Mouse (Mus musculus) erythroblast, embryonic 14.5 days (primary cell): ENCODE data around the gene Htr1a. TPM values are rescaled to one million over a fixed set of nuclear protein-coding genes. Genes with fewer than 3 reads are reported as not detected.

Experiments used
- H3K27me3 ChIP-seq: 2 replicates; pipeline ENCODE4 v1.6.1; 2012; ENCODE audit warnings: inconsistent platforms; ENCODE audit not compliant: control insufficient read depth
- H3K36me3 ChIP-seq: 2 replicates; pipeline ENCODE4 v1.6.1; 2012; ENCODE audit warnings: mild to moderate bottlenecking, inconsistent platforms; ENCODE audit not compliant: control insufficient read depth
- H3K4me1 ChIP-seq: 2 replicates; pipeline ENCODE4 v1.6.1; 2012; ENCODE audit warnings: inconsistent platforms; ENCODE audit not compliant: control insufficient read depth
- H3K4me3 ChIP-seq: replicated peaks from 2 replicates; pipeline ENCODE3; 2012; ENCODE audit warnings: moderate library complexity, mild to moderate bottlenecking, inconsistent platforms
- H3K9me3 ChIP-seq: 2 replicates; pipeline ENCODE4 v1.6.1; 2012; ENCODE audit warnings: low read length, inconsistent platforms, mixed read lengths; ENCODE audit not compliant: control insufficient read depth
- GATA1 ChIP-seq: IDR thresholded peaks from 2 replicates; pipeline ENCODE4 v1.6.1; 2012; ENCODE audit warnings: low read length, inconsistent platforms, mixed read lengths
- TAL1 ChIP-seq: IDR thresholded peaks from 3 replicates; pipeline ENCODE4 v1.6.1; 2012; ENCODE audit warnings: low read length, inconsistent platforms, mixed read lengths
- polyA plus RNA-seq: library from polyadenylated mRNA; stranded (reverse); fragments of >175 nt; gene quantifications from 2 replicates; pipeline ENCODE4 v1.2.3, GENCODE M21; 2012

The Htr1a gene
- polyA plus RNA-seq, result not detected in 2 replicates

GRCm38 (mm10) chr13:105443339-105443738, at the start of gene Htr1a:
Gene Htr1a, plus strand, starts transcription at chr13:105443639.
- Histone ChIP-seq H3K9me3 (no peaks in the 10 kb centered on the region; the same call in 1 of the 2 replicates), H3K36me3 (no peaks in the 10 kb centered on the region), H3K4me1 (no peaks in the 10 kb centered on the region), H3K4me3 (no peak within 1 kb of the TSS), H3K27me3 (peaks cover 32% of the 10 kb centered on the region)
- TF ChIP-seq TAL1, result no peak
- TF ChIP-seq GATA1, result no peak

- TF ChIP-seq GATA1, result no peak
- TF ChIP-seq TAL1, result no peak
- Histone ChIP-seq H3K27me3 (no peaks in the 10 kb centered on the region), H3K4me3 (no peak overlapping the region), H3K9me3 (no peaks in the 10 kb centered on the region), H3K36me3 (no peaks in the 10 kb centered on the region), H3K4me1 (no peaks in the 10 kb centered on the region)
Measured at GRCm38 (mm10) chr13:105411535-105412326, 31.7 kb upstream of the Htr1a start.

- no peaks in the 10 kb centered on the region for H3K4me1 ChIP-seq
- H3K4me3 ChIP-seq, result no peak overlapping the region
- no peaks in the 10 kb centered on the region for H3K27me3 ChIP-seq
- H3K9me3 ChIP-seq, result no peaks in the 10 kb centered on the region
- no peaks in the 10 kb centered on the region for H3K36me3 ChIP-seq
- TF ChIP-seq TAL1 (no peak), GATA1 (no peak)
Measured at GRCm38 (mm10) chr13:105412327-105412722, 31.1 kb upstream of the Htr1a start.

GRCm38 (mm10) chr13:105433141-105433540, 10.3 kb upstream of the Htr1a start:
- Histone ChIP-seq H3K27me3 (no peaks in the 10 kb centered on the region), H3K4me3 (no peak overlapping the region), H3K9me3 (no peaks in the 10 kb centered on the region), H3K4me1 (no peaks in the 10 kb centered on the region), H3K36me3 (no peaks in the 10 kb centered on the region)
- TF ChIP-seq TAL1 (no peak), GATA1 (no peak)

- TF ChIP-seq TAL1 (no peak), GATA1 (no peak)
- Histone ChIP-seq H3K4me3 (no peak overlapping the region), H3K9me3 (no peaks in the 10 kb centered on the region), H3K36me3 (no peaks in the 10 kb centered on the region), H3K27me3 (no peaks in the 10 kb centered on the region), H3K4me1 (no peaks in the 10 kb centered on the region)
Measured at GRCm38 (mm10) chr13:105433630-105434029, 9.8 kb upstream of the Htr1a start.

GRCm38 (mm10) chr13:105442576-105442975, 863 bp upstream of the Htr1a start:
- Histone ChIP-seq H3K4me3 (no peak overlapping the region), H3K27me3 (peaks cover 32% of the 10 kb centered on the region), H3K9me3 (no peaks in the 10 kb centered on the region; the same call in 1 of the 2 replicates), H3K4me1 (no peaks in the 10 kb centered on the region), H3K36me3 (no peaks in the 10 kb centered on the region)
- TF ChIP-seq GATA1, result no peak
- no peak for TF ChIP-seq TAL1

- TF ChIP-seq TAL1, result no peak
- no peak for TF ChIP-seq GATA1
- Histone ChIP-seq H3K9me3 (no peaks in the 10 kb centered on the region; the same call in 1 of the 2 replicates), H3K36me3 (no peaks in the 10 kb centered on the region), H3K27me3 (peaks cover 32% of the 10 kb centered on the region), H3K4me1 (no peaks in the 10 kb centered on the region), H3K4me3 (no peak overlapping the region)
Measured at GRCm38 (mm10) chr13:105443871-105444237, 415 bp downstream of the Htr1a start.

GRCm38 (mm10) chr13:105444238-105444894, 927 bp downstream of the Htr1a start:
- no peak overlapping the region for H3K4me3 ChIP-seq
- H3K36me3 ChIP-seq, result no peaks in the 10 kb centered on the region
- peaks cover 32% of the 10 kb centered on the region for H3K27me3 ChIP-seq
- H3K9me3 ChIP-seq, result no peaks in the 10 kb centered on the region; the same call in 1 of the 2 replicates
- no peaks in the 10 kb centered on the region for H3K4me1 ChIP-seq
- TF ChIP-seq GATA1 (no peak), TAL1 (no peak)

- TF ChIP-seq TAL1, result no peak
- TF ChIP-seq GATA1, result no peak
- no peaks in the 10 kb centered on the region; the same call in 1 of the 2 replicates for H3K9me3 ChIP-seq
- peaks cover 32% of the 10 kb centered on the region for H3K27me3 ChIP-seq
- H3K4me1 ChIP-seq, result no peaks in the 10 kb centered on the region
- no peak overlapping the region for H3K4me3 ChIP-seq
- no peaks in the 10 kb centered on the region for H3K36me3 ChIP-seq
Measured at GRCm38 (mm10) chr13:105444895-105445281, 1.4 kb downstream of the Htr1a start.
